Mouse (Mus musculus): ENCODE measurements around the gene Nefh. TPM values are rescaled to one million over a fixed set of nuclear protein-coding genes. Genes with fewer than 3 reads are reported as not detected.
A peak's percentile ranks its signal among the peaks of the same experiment; 100 is the strongest.

Nefh gene
- 46.6 and 60.3 TPM in 2 replicates for total RNA-seq (2014; rRNA removed)
- polyA plus RNA-seq (2015; fragmentation: Nextera tagmentation; extraction: Ambion mirVana): 21.7 and 22.5 TPM in 2 replicates

- 3% methylated on average over 37 of the region's 41 CpGs for WGBS
- Histone ChIP-seq H3K36me3 (ENCODE audit: insufficient read depth, low read length) (no peaks in the 10 kb centered on the region; the same call in 1 of the 2 replicates), H3K9ac (replicated peaks; ENCODE audit: low read length) (peak within 1 kb of the TSS; percentile 76), H3K4me3 (ENCODE audit: low read length) (peak within 1 kb of the TSS; percentile 67), H3K4me1 (ENCODE audit: insufficient read depth, low read length) (peaks cover 8% of the 10 kb centered on the region; the same call in 1 of the 2 replicates), H3K27me3 (ENCODE audit: insufficient read depth, low read length) (peaks cover 24% of the 10 kb centered on the region; the same call in 1 of the 2 replicates), H3K9me3 (ENCODE audit: low read length) (no peaks in the 10 kb centered on the region), H3K27ac (peak within 1 kb of the TSS; percentile 81), H3K4me2 (ENCODE audit: low read depth, low read length) (peak within 1 kb of the TSS; percentile 67)
- DNase-seq (ENCODE audit: low spot score) (peak; percentile 39), ATAC-seq (peak; percentile 25; the same call in 1 of the 2 replicates)
- TF ChIP-seq CTCF (IDR thresholded peaks at IDR 0.05; ENCODE audit: low read depth): no peak
These were observed at the start of gene Nefh for GRCm38 (mm10) chr11:4947813-4948174. Nefh (minus strand) TSS chr11:4948064.

- Histone ChIP-seq H3K27me3 (ENCODE audit: insufficient read depth, low read length) (no peaks in the 10 kb centered on the region), H3K9ac (replicated peaks; ENCODE audit: low read length) (no peak overlapping the region), H3K9me3 (ENCODE audit: low read length) (no peaks in the 10 kb centered on the region), H3K27ac (no peak overlapping the region), H3K4me2 (ENCODE audit: low read depth, low read length) (no peak overlapping the region), H3K36me3 (ENCODE audit: insufficient read depth, low read length) (peaks cover 2% of the 10 kb centered on the region; the same call in 1 of the 2 replicates), H3K4me1 (ENCODE audit: insufficient read depth, low read length) (no peaks in the 10 kb centered on the region), H3K4me3 (ENCODE audit: low read length) (no peak overlapping the region)
- TF ChIP-seq CTCF (IDR thresholded peaks at IDR 0.05; ENCODE audit: low read depth): no peak
- ATAC-seq (no peak), DNase-seq (ENCODE audit: low spot score) (no peak)
- 77% methylated on average over 5 of the region's 5 CpGs for WGBS
These were observed 48.8 kb upstream of the Nefh start for GRCm38 (mm10) chr11:4996621-4997199.

- no peak overlapping the region for H3K9ac ChIP-seq (replicated peaks; ENCODE audit: low read length)
- no peak for ATAC-seq
- DNase-seq (ENCODE audit: low spot score): no peak
- no peak overlapping the region for H3K27ac ChIP-seq
- H3K4me2 ChIP-seq (ENCODE audit: low read depth, low read length): no peak overlapping the region
- no peaks in the 10 kb centered on the region for H3K4me1 ChIP-seq (ENCODE audit: insufficient read depth, low read length)
- H3K36me3 ChIP-seq (ENCODE audit: insufficient read depth, low read length): peaks cover 8% of the 10 kb centered on the region; the same call in 1 of the 2 replicates
- no peaks in the 10 kb centered on the region for H3K9me3 ChIP-seq (ENCODE audit: low read length)
- H3K4me3 ChIP-seq (ENCODE audit: low read length): no peak overlapping the region
- TF ChIP-seq CTCF (IDR thresholded peaks at IDR 0.05; ENCODE audit: low read depth): no peak
- H3K27me3 ChIP-seq (ENCODE audit: insufficient read depth, low read length): no peaks in the 10 kb centered on the region
- 90% methylated on average over 3 of the region's 3 CpGs for WGBS
These were observed 47.8 kb upstream of the Nefh start for GRCm38 (mm10) chr11:4995676-4996075.

- Histone ChIP-seq H3K27ac (no peak overlapping the region), H3K4me2 (ENCODE audit: low read depth, low read length) (no peak overlapping the region), H3K9me3 (ENCODE audit: low read length) (no peaks in the 10 kb centered on the region), H3K27me3 (ENCODE audit: insufficient read depth, low read length) (no peaks in the 10 kb centered on the region), H3K36me3 (ENCODE audit: insufficient read depth, low read length) (peaks cover 8% of the 10 kb centered on the region; the same call in 1 of the 2 replicates), H3K4me1 (ENCODE audit: insufficient read depth, low read length) (peaks cover 5% of the 10 kb centered on the region), H3K9ac (replicated peaks; ENCODE audit: low read length) (no peak overlapping the region), H3K4me3 (ENCODE audit: low read length) (no peak overlapping the region)
- DNase-seq (ENCODE audit: low spot score) (no peak), ATAC-seq (no peak)
- 92% methylated on average over 2 of the region's 2 CpGs for WGBS
- TF ChIP-seq CTCF (IDR thresholded peaks at IDR 0.05; ENCODE audit: low read depth): no peak
These were observed 44.6 kb upstream of the Nefh start for GRCm38 (mm10) chr11:4992471-4992870.

GRCm38 (mm10) chr11:4989187-4989586 lies 41.3 kb upstream of the Nefh start:
- Histone ChIP-seq H3K4me1 (ENCODE audit: insufficient read depth, low read length) (peaks cover 10% of the 10 kb centered on the region), H3K4me2 (ENCODE audit: low read depth, low read length) (no peak overlapping the region), H3K9ac (replicated peaks; ENCODE audit: low read length) (no peak overlapping the region), H3K36me3 (ENCODE audit: insufficient read depth, low read length) (peaks cover 8% of the 10 kb centered on the region; the same call in 1 of the 2 replicates), H3K27me3 (ENCODE audit: insufficient read depth, low read length) (no peaks in the 10 kb centered on the region), H3K4me3 (ENCODE audit: low read length) (no peak overlapping the region), H3K9me3 (ENCODE audit: low read length) (no peaks in the 10 kb centered on the region), H3K27ac (no peak overlapping the region)
- no peak for TF ChIP-seq CTCF (IDR thresholded peaks at IDR 0.05; ENCODE audit: low read depth)
- ATAC-seq: no peak
- DNase-seq (ENCODE audit: low spot score): no peak
- 86% methylated on average over 3 of the region's 3 CpGs for WGBS

- Histone ChIP-seq H3K27ac (peak overlapping the region; percentile 69), H3K9me3 (ENCODE audit: low read length) (no peaks in the 10 kb centered on the region), H3K9ac (replicated peaks; ENCODE audit: low read length) (peak overlapping the region; percentile 78), H3K4me2 (ENCODE audit: low read depth, low read length) (peak overlapping the region; percentile 92), H3K36me3 (ENCODE audit: insufficient read depth, low read length) (peaks cover 8% of the 10 kb centered on the region; the same call in 1 of the 2 replicates), H3K4me1 (ENCODE audit: insufficient read depth, low read length) (peaks cover 10% of the 10 kb centered on the region), H3K27me3 (ENCODE audit: insufficient read depth, low read length) (no peaks in the 10 kb centered on the region), H3K4me3 (ENCODE audit: low read length) (peak overlapping the region; percentile 69)
- TF ChIP-seq CTCF (IDR thresholded peaks at IDR 0.05; ENCODE audit: low read depth): no peak
- no peak for ATAC-seq
- WGBS: 62% methylated on average over 11 of the region's 11 CpGs
- DNase-seq (ENCODE audit: low spot score): no peak
These were observed 39.6 kb upstream of the Nefh start for GRCm38 (mm10) chr11:4987487-4987852.

All from hindbrain, postnatal 0 days (tissue).